Mouse (Mus musculus): Measurements from ENCODE around the gene Atp2c1. TPM values are rescaled to one million over a fixed set of nuclear protein-coding genes. Genes with fewer than 3 reads are reported as not detected.
A peak's percentile ranks its signal among the peaks of the same experiment; 100 is the strongest.

Atp2c1 gene
- 19.4 and 21.4 TPM in 2 replicates for polyA plus RNA-seq (2015; fragmentation: Nextera tagmentation; extraction: Ambion mirVana)

- Histone ChIP-seq H3K9ac (no peak within 1 kb of the TSS), H3K27me3 (no peaks in the 10 kb centered on the region), H3K27ac (replicated peaks) (no peak within 1 kb of the TSS), H3K4me2 (no peak within 1 kb of the TSS), H3K4me3 (replicated peaks) (no peak within 1 kb of the TSS), H3K9me3 (replicated peaks) (no peaks in the 10 kb centered on the region), H3K4me1 (replicated peaks) (peaks cover 23% of the 10 kb centered on the region), H3K36me3 (replicated peaks) (no peaks in the 10 kb centered on the region)
- ATAC-seq (ENCODE audit: insufficient read depth), result no peak
- 67% methylated on average over 12 of the region's 12 CpGs for WGBS (ENCODE audit: insufficient replicate concordance)
These were observed at the start of gene Atp2c1 for GRCm38 (mm10) chr9:105527219-105527618. Gene Atp2c1 (minus strand): TSS chr9:105527319.

GRCm38 (mm10) chr9:105557452-105557851 is 30.3 kb upstream of the Atp2c1 start:
- Histone ChIP-seq H3K4me2 (no peak overlapping the region), H3K27me3 (peaks cover 14% of the 10 kb centered on the region; the same call in 1 of the 2 replicates), H3K27ac (replicated peaks) (no peak overlapping the region), H3K9me3 (replicated peaks) (no peaks in the 10 kb centered on the region), H3K4me3 (replicated peaks) (no peak overlapping the region), H3K36me3 (replicated peaks) (no peaks in the 10 kb centered on the region), H3K9ac (no peak overlapping the region), H3K4me1 (replicated peaks) (0 out of 2 replicates have a peak, but pooled peaks cover 4% of the 10 kb centered on the region)
- WGBS (ENCODE audit: insufficient replicate concordance), result 67% methylated on average over 5 of the region's 5 CpGs
- no peak for ATAC-seq (ENCODE audit: insufficient read depth)

- Histone ChIP-seq H3K4me1 (replicated peaks) (0 out of 2 replicates have a peak, but pooled peaks cover 4% of the 10 kb centered on the region), H3K9ac (no peak overlapping the region), H3K36me3 (replicated peaks) (no peaks in the 10 kb centered on the region), H3K4me3 (replicated peaks) (no peak overlapping the region), H3K9me3 (replicated peaks) (no peaks in the 10 kb centered on the region), H3K27me3 (peaks cover 14% of the 10 kb centered on the region; the same call in 1 of the 2 replicates), H3K27ac (replicated peaks) (no peak overlapping the region), H3K4me2 (no peak overlapping the region)
- WGBS (ENCODE audit: insufficient replicate concordance), result 46% methylated on average over 8 of the region's 8 CpGs
- ATAC-seq (ENCODE audit: insufficient read depth), result peak; percentile 52
These were observed 29.1 kb upstream of the Atp2c1 start for GRCm38 (mm10) chr9:105556141-105556735.

GRCm38 (mm10) chr9:105554439-105554807 is 27.3 kb upstream of the Atp2c1 start:
- Histone ChIP-seq H3K27ac (replicated peaks) (no peak overlapping the region), H3K4me1 (replicated peaks) (0 out of 2 replicates have a peak, but pooled peaks cover 4% of the 10 kb centered on the region), H3K27me3 (peaks cover 14% of the 10 kb centered on the region; the same call in 1 of the 2 replicates), H3K9ac (no peak overlapping the region), H3K9me3 (replicated peaks) (no peaks in the 10 kb centered on the region), H3K4me2 (no peak overlapping the region), H3K4me3 (replicated peaks) (no peak overlapping the region), H3K36me3 (replicated peaks) (no peaks in the 10 kb centered on the region)
- ATAC-seq (ENCODE audit: insufficient read depth), result no peak
- 48% methylated on average over 7 of the region's 7 CpGs for WGBS (ENCODE audit: insufficient replicate concordance)

- Histone ChIP-seq H3K4me3 (replicated peaks) (no peak overlapping the region), H3K27ac (replicated peaks) (no peak overlapping the region), H3K4me1 (replicated peaks) (0 out of 2 replicates have a peak, but pooled peaks cover 4% of the 10 kb centered on the region), H3K27me3 (peaks cover 14% of the 10 kb centered on the region; the same call in 1 of the 2 replicates), H3K4me2 (no peak overlapping the region), H3K36me3 (replicated peaks) (no peaks in the 10 kb centered on the region), H3K9ac (no peak overlapping the region), H3K9me3 (replicated peaks) (no peaks in the 10 kb centered on the region)
- WGBS (ENCODE audit: insufficient replicate concordance), result 12% methylated on average over 24 of the region's 24 CpGs
- ATAC-seq (ENCODE audit: insufficient read depth), result no peak
These were observed 26.7 kb upstream of the Atp2c1 start for GRCm38 (mm10) chr9:105553629-105554438.

GRCm38 (mm10) chr9:105551407-105551806 is 24.3 kb upstream of the Atp2c1 start:
- H3K9me3 ChIP-seq (replicated peaks), result no peaks in the 10 kb centered on the region
- ATAC-seq (ENCODE audit: insufficient read depth), result no peak
- no peaks in the 10 kb centered on the region for H3K4me1 ChIP-seq (replicated peaks)
- 48% methylated on average over 4 of the region's 4 CpGs for WGBS (ENCODE audit: insufficient replicate concordance)
- H3K27me3 ChIP-seq, result peaks cover 14% of the 10 kb centered on the region; the same call in 1 of the 2 replicates
- H3K36me3 ChIP-seq (replicated peaks), result no peaks in the 10 kb centered on the region
- no peak overlapping the region for H3K4me3 ChIP-seq (replicated peaks)
- no peak overlapping the region for H3K9ac ChIP-seq
- H3K4me2 ChIP-seq, result no peak overlapping the region
- no peak overlapping the region for H3K27ac ChIP-seq (replicated peaks)

GRCm38 (mm10) chr9:105549096-105549495 is 22.0 kb upstream of the Atp2c1 start:
- no peaks in the 10 kb centered on the region for H3K36me3 ChIP-seq (replicated peaks)
- peaks cover 9% of the 10 kb centered on the region; the same call in 1 of the 2 replicates for H3K27me3 ChIP-seq
- no peak for ATAC-seq (ENCODE audit: insufficient read depth)
- H3K27ac ChIP-seq (replicated peaks), result no peak overlapping the region
- no peak overlapping the region for H3K4me2 ChIP-seq
- H3K9ac ChIP-seq, result no peak overlapping the region
- no peaks in the 10 kb centered on the region for H3K4me1 ChIP-seq (replicated peaks)
- 45% methylated on average over 6 of the region's 6 CpGs for WGBS (ENCODE audit: insufficient replicate concordance)
- no peaks in the 10 kb centered on the region for H3K9me3 ChIP-seq (replicated peaks)
- H3K4me3 ChIP-seq (replicated peaks), result no peak overlapping the region

- Histone ChIP-seq H3K9ac (no peak overlapping the region), H3K9me3 (replicated peaks) (no peaks in the 10 kb centered on the region), H3K4me1 (replicated peaks) (no peaks in the 10 kb centered on the region), H3K36me3 (replicated peaks) (no peaks in the 10 kb centered on the region), H3K4me3 (replicated peaks) (no peak overlapping the region), H3K27me3 (no peaks in the 10 kb centered on the region), H3K4me2 (no peak overlapping the region), H3K27ac (replicated peaks) (no peak overlapping the region)
- 67% methylated on average over 8 of the region's 8 CpGs for WGBS (ENCODE audit: insufficient replicate concordance)
- no peak for ATAC-seq (ENCODE audit: insufficient read depth)
These were observed 17.1 kb upstream of the Atp2c1 start for GRCm38 (mm10) chr9:105544013-105544750.

- no peaks in the 10 kb centered on the region for H3K36me3 ChIP-seq (replicated peaks)
- H3K4me3 ChIP-seq (replicated peaks), result no peak overlapping the region
- no peaks in the 10 kb centered on the region for H3K27me3 ChIP-seq
- no peak for ATAC-seq (ENCODE audit: insufficient read depth)
- H3K9me3 ChIP-seq (replicated peaks), result no peaks in the 10 kb centered on the region
- no peaks in the 10 kb centered on the region for H3K4me1 ChIP-seq (replicated peaks)
- no peak overlapping the region for H3K27ac ChIP-seq (replicated peaks)
- H3K4me2 ChIP-seq, result no peak overlapping the region
- WGBS (ENCODE audit: insufficient replicate concordance), result 50% methylated on average over 8 of the region's 8 CpGs
- no peak overlapping the region for H3K9ac ChIP-seq
These were observed 10.4 kb upstream of the Atp2c1 start for GRCm38 (mm10) chr9:105537473-105537872.

- no peak overlapping the region for H3K4me3 ChIP-seq (replicated peaks)
- H3K9ac ChIP-seq, result no peak overlapping the region
- no peaks in the 10 kb centered on the region for H3K36me3 ChIP-seq (replicated peaks)
- H3K4me1 ChIP-seq (replicated peaks), result no peaks in the 10 kb centered on the region
- no peaks in the 10 kb centered on the region for H3K9me3 ChIP-seq (replicated peaks)
- 53% methylated on average over 10 of the region's 10 CpGs for WGBS (ENCODE audit: insufficient replicate concordance)
- no peak overlapping the region for H3K27ac ChIP-seq (replicated peaks)
- ATAC-seq (ENCODE audit: insufficient read depth), result no peak
- no peaks in the 10 kb centered on the region for H3K27me3 ChIP-seq
- H3K4me2 ChIP-seq, result no peak overlapping the region
These were observed 9.8 kb upstream of the Atp2c1 start for GRCm38 (mm10) chr9:105536877-105537276.

- Histone ChIP-seq H3K9me3 (replicated peaks) (no peaks in the 10 kb centered on the region), H3K36me3 (replicated peaks) (no peaks in the 10 kb centered on the region), H3K9ac (no peak overlapping the region), H3K27me3 (no peaks in the 10 kb centered on the region), H3K4me2 (no peak overlapping the region), H3K4me3 (replicated peaks) (no peak overlapping the region), H3K27ac (replicated peaks) (no peak overlapping the region), H3K4me1 (replicated peaks) (peaks cover 40% of the 10 kb centered on the region)
- no peak for ATAC-seq (ENCODE audit: insufficient read depth)
- WGBS (ENCODE audit: insufficient replicate concordance), result 69% methylated on average over 4 of the region's 4 CpGs
These were observed 1.8 kb downstream of the Atp2c1 start for GRCm38 (mm10) chr9:105525355-105525754.
